Mouse (Mus musculus) lung, postnatal 4 days (tissue): ENCODE measurements around the gene Ttc28.
"Not testable (repeated sequence)": the region's sequence is repeated elsewhere in the genome, so short reads cannot be mapped to it uniquely, and the experiment has no call there.

Experiments used
- DNase-seq, 2 experiments: peaks; one replicate each; pipeline ENCODE4 v3.0.0; 2021

The Ttc28 gene

GRCm38 (mm10) chr5:111256181-111256580 lies 376.6 kb downstream of the Ttc28 start:
- DNase-seq, result no peak

GRCm38 (mm10) chr5:111257127-111257526 lies 377.5 kb downstream of the Ttc28 start:
- peak; percentile 73 to 81 for DNase-seq

GRCm38 (mm10) chr5:111261162-111261561 lies 381.6 kb downstream of the Ttc28 start:
- DNase-seq, result not testable (repeated sequence)

- DNase-seq, result peak in 1 of 2 experiments; percentile 42
These were observed 382.4 kb downstream of the Ttc28 start for GRCm38 (mm10) chr5:111261733-111262573.

- DNase-seq, result peak; percentile 61 to 74
These were observed 383.1 kb downstream of the Ttc28 start for GRCm38 (mm10) chr5:111262574-111263239.

GRCm38 (mm10) chr5:111263370-111263769 lies 383.8 kb downstream of the Ttc28 start:
- peak in 1 of 2 experiments; percentile 38 for DNase-seq

GRCm38 (mm10) chr5:111264488-111264887 lies 384.9 kb downstream of the Ttc28 start:
- no peak for DNase-seq

- DNase-seq, result peak in 1 of 2 experiments; percentile 60
These were observed 387.1 kb downstream of the Ttc28 start for GRCm38 (mm10) chr5:111266658-111267057.

GRCm38 (mm10) chr5:111267100-111267499 lies 387.5 kb downstream of the Ttc28 start:
- DNase-seq, result peak; percentile 66 to 83

- no peak for DNase-seq
These were observed 389.2 kb downstream of the Ttc28 start for GRCm38 (mm10) chr5:111268852-111269251.

- DNase-seq, result peak; percentile 75 to 82
These were observed 390.1 kb downstream of the Ttc28 start for GRCm38 (mm10) chr5:111269613-111270205.

GRCm38 (mm10) chr5:111270246-111271002 lies 390.8 kb downstream of the Ttc28 start:
- DNase-seq, result no peak

- DNase-seq, result peak; percentile 86 to 91
These were observed 394.0 kb downstream of the Ttc28 start for GRCm38 (mm10) chr5:111273589-111273988.

- no peak for DNase-seq
These were observed 395.3 kb downstream of the Ttc28 start for GRCm38 (mm10) chr5:111274948-111275347.

- DNase-seq, result no peak
These were observed 405.0 kb downstream of the Ttc28 start for GRCm38 (mm10) chr5:111284420-111285175.

- DNase-seq, result no peak
These were observed 408.0 kb downstream of the Ttc28 start for GRCm38 (mm10) chr5:111287571-111287970.

GRCm38 (mm10) chr5:111288486-111288885 lies 408.9 kb downstream of the Ttc28 start:
- DNase-seq, result peak in 1 of 2 experiments; percentile 38

GRCm38 (mm10) chr5:111290071-111290470 lies 410.5 kb downstream of the Ttc28 start:
- DNase-seq, result no peak

GRCm38 (mm10) chr5:111291639-111292038 lies 412.0 kb downstream of the Ttc28 start:
- peak in 1 of 2 experiments; percentile 45 for DNase-seq

GRCm38 (mm10) chr5:111297801-111298200 lies 418.2 kb downstream of the Ttc28 start:
- DNase-seq, result peak in 1 of 2 experiments; percentile 8

- DNase-seq, result peak in 1 of 2 experiments; percentile 11
These were observed 419.1 kb downstream of the Ttc28 start for GRCm38 (mm10) chr5:111298706-111299105.

GRCm38 (mm10) chr5:111300776-111301175 lies 421.2 kb downstream of the Ttc28 start:
- DNase-seq, result no peak
